Mouse (Mus musculus) embryonic facial prominence, embryonic 14.5 days (tissue): ENCODE results near the gene Ahsa1. TPM values are rescaled to one million over a fixed set of nuclear protein-coding genes. Genes with fewer than 3 reads are reported as not detected.

Experiments
- ATAC-seq: fragments of 200-750 bp; cut with Nextera tagmentation; 2 replicates; pipeline ENCODE4 v1.8.0; 2017; ENCODE audit warnings: low read depth, moderate number of reproducible peaks, moderate TSS enrichment
- DNase-seq: peaks from one replicate; pipeline ENCODE4 v3.0.0-alpha.2; 2015; ENCODE audit warnings: low spot score
- H3K27ac ChIP-seq: fragments of 300-500 bp; sonication (generic); replicated peaks from 2 replicates; pipeline ENCODE4 v1.5.1; 2014; ENCODE audit warnings: low read depth, mild to moderate bottlenecking, low read length, moderate library complexity
- H3K27me3 ChIP-seq: fragments of 300-500 bp; sonication (generic); replicated peaks from 2 replicates; pipeline ENCODE4 v1.6.1; 2014; ENCODE audit warnings: low read length; ENCODE audit not compliant: control insufficient read depth, insufficient read depth
- H3K36me3 ChIP-seq: fragments of 300-500 bp; sonication (generic); 2 replicates; pipeline ENCODE4 v1.6.1; 2014; ENCODE audit warnings: low read length, mixed read lengths; ENCODE audit not compliant: control insufficient read depth, insufficient read depth
- H3K4me1 ChIP-seq: fragments of 300-500 bp; sonication (generic); 2 replicates; pipeline ENCODE4 v1.6.1; 2014; ENCODE audit warnings: antibody characterized with exemption, low read length; ENCODE audit not compliant: control insufficient read depth, insufficient read depth
- H3K4me2 ChIP-seq: fragments of 300-500 bp; sonication (generic); 2 replicates; pipeline ENCODE4 v1.6.1; 2014; ENCODE audit warnings: low read depth, mild to moderate bottlenecking, low read length, moderate library complexity, mixed read lengths
- H3K4me3 ChIP-seq: fragments of 300-500 bp; sonication (generic); 2 replicates; pipeline ENCODE4 v1.5.1; 2014; ENCODE audit warnings: low read depth, mild to moderate bottlenecking, low read length
- H3K9ac ChIP-seq: fragments of 300-500 bp; sonication (generic); 2 replicates; pipeline ENCODE4 v1.6.1; 2014; ENCODE audit warnings: low read depth, mild to moderate bottlenecking, low read length, moderate library complexity, mixed read lengths
- H3K9me3 ChIP-seq: fragments of 300-500 bp; sonication (generic); 2 replicates; pipeline ENCODE4 v1.6.1; 2016; ENCODE audit warnings: low read length; ENCODE audit not compliant: control insufficient read depth
- WGBS: fragments of 180-500 bp; shearing (Covaris S2); extraction: QIAGEN DNeasy Blood & Tissue Kit; methylation state at CpG from one replicate; pipeline ENCODE4 v1.1.7; 2014; 5-methylcytosine and 5-hydroxymethylcytosine counted together
- polyA plus RNA-seq: library from polyadenylated mRNA; unstranded; fragments of >200 nt; fragmentation: Nextera tagmentation; extraction: Ambion mirVana; gene quantifications from 2 replicates; pipeline ENCODE4 v1.2.1, GENCODE M21; 2014

The Ahsa1 gene
- polyA plus RNA-seq, 1 experiment from 2014 or later, result 182 TPM

DNA sequence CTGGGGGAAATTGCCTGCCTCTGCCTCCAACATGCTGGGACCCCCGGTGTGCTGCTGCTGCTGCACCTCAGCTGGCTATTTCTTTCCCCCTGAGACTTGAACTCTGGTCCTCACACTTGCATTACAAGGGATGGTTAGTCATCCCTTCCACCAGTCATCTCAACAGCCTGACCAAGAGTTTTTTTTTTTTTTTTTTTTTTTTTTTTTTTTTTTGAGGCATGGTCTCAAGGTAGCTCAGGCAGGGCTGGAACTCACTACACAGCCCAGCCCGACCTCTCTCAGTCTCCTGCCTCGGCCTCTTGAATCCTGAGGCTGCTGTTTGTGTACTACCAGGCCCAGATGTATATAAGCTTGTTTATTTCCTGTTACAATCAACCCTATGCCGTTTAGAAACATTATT lies 18.0 kb downstream of the Ahsa1 start:
- Histone ChIP-seq H3K9ac (no peak overlapping the region), H3K27me3 (no peaks in the 10 kb centered on the region), H3K9me3 (no peaks in the 10 kb centered on the region), H3K27ac (no peak overlapping the region), H3K4me2 (no peak overlapping the region), H3K36me3 (no peaks in the 10 kb centered on the region), H3K4me3 (no peak overlapping the region), H3K4me1 (no peaks in the 10 kb centered on the region)
- 67% methylated on average over 4 of the region's 4 CpGs for WGBS
- DNase-seq (no peak), ATAC-seq (no peak)

DNA sequence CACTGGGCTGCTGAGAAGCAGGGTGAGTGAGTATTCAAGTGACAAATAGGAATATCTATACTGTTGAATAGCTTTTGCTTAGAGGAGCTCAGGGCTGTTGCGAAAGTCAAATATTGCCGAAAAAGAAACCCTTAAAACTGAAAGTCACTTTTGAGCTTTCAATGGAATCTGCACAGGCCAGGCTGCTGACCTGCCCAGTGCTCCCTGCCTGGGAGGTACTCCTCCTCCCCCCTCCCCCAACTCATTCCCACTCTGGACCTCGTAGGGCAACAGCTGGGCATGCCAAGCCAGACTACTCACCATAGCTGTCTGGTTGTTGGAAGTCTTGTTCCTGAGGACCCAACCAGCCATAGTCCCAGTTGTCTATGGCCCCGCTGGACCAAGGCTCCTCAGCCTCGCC lies 18.4 kb downstream of the Ahsa1 start:
- Histone ChIP-seq H3K9ac (no peak overlapping the region), H3K9me3 (no peaks in the 10 kb centered on the region), H3K27me3 (no peaks in the 10 kb centered on the region), H3K27ac (no peak overlapping the region), H3K36me3 (no peaks in the 10 kb centered on the region), H3K4me2 (no peak overlapping the region), H3K4me3 (no peak overlapping the region), H3K4me1 (no peaks in the 10 kb centered on the region)
- ATAC-seq, result no peak
- DNase-seq, result no peak
- WGBS, result 85% methylated on average over 5 of the region's 5 CpGs

GRCm38 (mm10) chr12:87289100-87289499 lies 22.8 kb downstream of the Ahsa1 start:
- Histone ChIP-seq H3K4me2 (no peak overlapping the region), H3K4me3 (no peak overlapping the region), H3K27ac (no peak overlapping the region), H3K9me3 (no peaks in the 10 kb centered on the region), H3K36me3 (no peaks in the 10 kb centered on the region), H3K27me3 (no peaks in the 10 kb centered on the region), H3K9ac (no peak overlapping the region), H3K4me1 (no peaks in the 10 kb centered on the region)
- no peak for DNase-seq
- WGBS, result 92% methylated on average over 5 of the region's 5 CpGs
- ATAC-seq, result no peak

DNA sequence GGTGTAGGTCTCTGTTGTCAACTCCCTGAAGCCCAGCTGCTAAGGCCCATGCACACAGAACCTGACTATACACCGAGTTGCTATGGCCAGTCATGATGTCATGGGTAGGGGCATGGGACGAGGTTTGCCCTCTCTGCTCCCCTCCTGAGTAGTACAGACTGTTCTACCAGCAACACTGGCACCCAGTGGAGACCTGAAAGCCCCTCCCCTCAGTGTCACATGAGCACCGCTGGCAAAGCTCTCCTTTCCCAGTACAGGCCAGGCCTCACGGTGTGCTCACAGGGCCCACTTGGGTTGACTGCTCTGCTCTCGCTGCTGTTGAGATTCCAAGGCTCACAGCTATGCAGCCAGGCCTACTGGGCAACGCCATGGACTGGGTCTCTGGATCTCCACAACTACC lies 27.7 kb downstream of the Ahsa1 start:
- WGBS, result 59% methylated on average over 6 of the region's 6 CpGs
- no peak overlapping the region for H3K27ac ChIP-seq
- H3K4me3 ChIP-seq, result no peak overlapping the region
- ATAC-seq, result no peak
- peaks cover 5% of the 10 kb centered on the region; the same call in 1 of the 2 replicates for H3K27me3 ChIP-seq
- no peak overlapping the region for H3K4me2 ChIP-seq
- no peak for DNase-seq
- H3K9ac ChIP-seq, result no peak overlapping the region
- H3K36me3 ChIP-seq, result no peaks in the 10 kb centered on the region
- no peaks in the 10 kb centered on the region for H3K9me3 ChIP-seq
- H3K4me1 ChIP-seq, result no peaks in the 10 kb centered on the region

DNA sequence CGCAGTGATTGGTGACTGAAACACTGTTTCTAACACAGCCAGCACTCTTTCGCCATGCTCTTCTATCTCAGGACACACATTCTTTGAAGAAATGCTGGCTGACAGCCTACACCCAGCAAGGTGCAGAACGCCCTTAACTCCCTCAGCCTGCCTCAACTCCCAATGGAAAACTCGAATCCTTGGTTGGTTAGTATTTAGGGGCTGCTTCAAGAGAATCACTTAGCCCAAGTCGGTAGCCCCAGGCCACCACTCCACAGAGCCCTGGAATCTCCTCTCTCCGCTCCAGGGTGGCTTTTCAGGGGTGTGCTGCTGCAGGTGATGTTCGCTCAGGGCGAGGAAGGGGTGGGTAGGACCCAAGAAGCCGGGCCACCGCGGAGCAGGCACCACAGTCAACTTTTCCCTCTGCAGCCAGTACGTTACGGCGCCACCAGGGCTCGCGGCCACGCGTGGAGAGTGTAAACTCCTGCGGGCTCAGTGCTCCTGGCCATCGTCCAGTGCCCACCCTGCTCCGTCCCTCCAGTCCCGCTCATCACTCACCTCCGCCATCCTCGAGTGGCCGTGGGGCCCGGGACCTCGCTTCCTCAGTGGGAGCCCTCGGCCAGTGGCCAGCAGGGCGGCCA lies 32.9 kb downstream of the Ahsa1 start:
- DNase-seq, result no peak
- WGBS, result 22% methylated on average over 10 of the region's 29 CpGs
- Histone ChIP-seq H3K27ac (no peak overlapping the region), H3K4me1 (0 out of 2 replicates have a peak, but pooled peaks cover 4% of the 10 kb centered on the region), H3K4me2 (peak overlapping the region; percentile 99), H3K9me3 (no peaks in the 10 kb centered on the region), H3K9ac (peak overlapping the region; percentile 77), H3K36me3 (no peaks in the 10 kb centered on the region), H3K27me3 (peaks cover 20% of the 10 kb centered on the region), H3K4me3 (peak overlapping the region; percentile 79)
- no peak for ATAC-seq

GRCm38 (mm10) chr12:87299657-87300440 lies 33.6 kb downstream of the Ahsa1 start, which contains the start of gene Ism2:
TSS of gene Ism2 (minus strand) at chr12:87299705.
- H3K27ac ChIP-seq, result no peak within 1 kb of the TSS
- H3K9me3 ChIP-seq, result no peaks in the 10 kb centered on the region
- peaks cover 20% of the 10 kb centered on the region for H3K27me3 ChIP-seq
- 2% methylated on average over 24 of the region's 86 CpGs for WGBS
- H3K4me1 ChIP-seq, result 0 out of 2 replicates have a peak, but pooled peaks cover 4% of the 10 kb centered on the region
- H3K9ac ChIP-seq, result peak within 1 kb of the TSS; percentile 77
- peak within 1 kb of the TSS; percentile 79 for H3K4me3 ChIP-seq
- ATAC-seq (peak; percentile 81), DNase-seq (peak; percentile 35)
- no peaks in the 10 kb centered on the region for H3K36me3 ChIP-seq
- peak within 1 kb of the TSS; percentile 99 for H3K4me2 ChIP-seq

GRCm38 (mm10) chr12:87300441-87300690 lies 34.1 kb downstream of the Ahsa1 start:
- 2% methylated on average over 9 of the region's 9 CpGs for WGBS
- H3K9me3 ChIP-seq, result no peaks in the 10 kb centered on the region
- no peak overlapping the region for H3K27ac ChIP-seq
- peak overlapping the region; percentile 79 for H3K4me3 ChIP-seq
- H3K9ac ChIP-seq, result peak overlapping the region; percentile 77
- DNase-seq (no peak), ATAC-seq (no peak)
- peak overlapping the region; percentile 99 for H3K4me2 ChIP-seq
- H3K36me3 ChIP-seq, result no peaks in the 10 kb centered on the region
- 0 out of 2 replicates have a peak, but pooled peaks cover 4% of the 10 kb centered on the region for H3K4me1 ChIP-seq
- H3K27me3 ChIP-seq, result peaks cover 20% of the 10 kb centered on the region

GRCm38 (mm10) chr12:87301189-87301588 lies 34.9 kb downstream of the Ahsa1 start:
- Histone ChIP-seq H3K9ac (no peak overlapping the region), H3K27me3 (peaks cover 20% of the 10 kb centered on the region), H3K27ac (no peak overlapping the region), H3K4me1 (0 out of 2 replicates have a peak, but pooled peaks cover 4% of the 10 kb centered on the region), H3K4me2 (no peak overlapping the region), H3K4me3 (no peak overlapping the region), H3K9me3 (no peaks in the 10 kb centered on the region), H3K36me3 (no peaks in the 10 kb centered on the region)
- no peak for ATAC-seq
- WGBS, result 54% methylated on average over 4 of the region's 4 CpGs
- DNase-seq, result no peak
